Mouse (Mus musculus): ENCODE data around the gene Tpm1. TPM values are rescaled to one million over a fixed set of nuclear protein-coding genes. Genes with fewer than 3 reads are reported as not detected.

Tpm1 gene
- polyA plus RNA-seq, 1 experiment from 2014 or later = 1,114 TPM

- peak overlapping the region; percentile 88 for H3K4me2 ChIP-seq (ENCODE audit: low read depth, low read length)
- peaks cover 59% of the 10 kb centered on the region for H3K4me1 ChIP-seq (ENCODE audit: control insufficient read depth, insufficient read depth, low read length)
- peak overlapping the region; percentile 95 for H3K9ac ChIP-seq (ENCODE audit: low read depth, low read length)
- ATAC-seq = no peak
- H3K9me3 ChIP-seq (ENCODE audit: control insufficient read depth, low read length) = no peaks in the 10 kb centered on the region
- WGBS = 17% methylated on average over 6 of the region's 6 CpGs
- no peaks in the 10 kb centered on the region for H3K27me3 ChIP-seq (replicated peaks; ENCODE audit: control insufficient read depth, insufficient read depth, low read length)
- peak overlapping the region; percentile 96 for H3K27ac ChIP-seq (ENCODE audit: low read length)
- no peaks in the 10 kb centered on the region for H3K36me3 ChIP-seq (ENCODE audit: control insufficient read depth, insufficient read depth, low read length)
- peak overlapping the region; percentile 82 for H3K4me3 ChIP-seq (ENCODE audit: low read length)
Observed at GRCm38 (mm10) chr9:67042813-67043207, 6.4 kb downstream of the Tpm1 start.

DNA sequence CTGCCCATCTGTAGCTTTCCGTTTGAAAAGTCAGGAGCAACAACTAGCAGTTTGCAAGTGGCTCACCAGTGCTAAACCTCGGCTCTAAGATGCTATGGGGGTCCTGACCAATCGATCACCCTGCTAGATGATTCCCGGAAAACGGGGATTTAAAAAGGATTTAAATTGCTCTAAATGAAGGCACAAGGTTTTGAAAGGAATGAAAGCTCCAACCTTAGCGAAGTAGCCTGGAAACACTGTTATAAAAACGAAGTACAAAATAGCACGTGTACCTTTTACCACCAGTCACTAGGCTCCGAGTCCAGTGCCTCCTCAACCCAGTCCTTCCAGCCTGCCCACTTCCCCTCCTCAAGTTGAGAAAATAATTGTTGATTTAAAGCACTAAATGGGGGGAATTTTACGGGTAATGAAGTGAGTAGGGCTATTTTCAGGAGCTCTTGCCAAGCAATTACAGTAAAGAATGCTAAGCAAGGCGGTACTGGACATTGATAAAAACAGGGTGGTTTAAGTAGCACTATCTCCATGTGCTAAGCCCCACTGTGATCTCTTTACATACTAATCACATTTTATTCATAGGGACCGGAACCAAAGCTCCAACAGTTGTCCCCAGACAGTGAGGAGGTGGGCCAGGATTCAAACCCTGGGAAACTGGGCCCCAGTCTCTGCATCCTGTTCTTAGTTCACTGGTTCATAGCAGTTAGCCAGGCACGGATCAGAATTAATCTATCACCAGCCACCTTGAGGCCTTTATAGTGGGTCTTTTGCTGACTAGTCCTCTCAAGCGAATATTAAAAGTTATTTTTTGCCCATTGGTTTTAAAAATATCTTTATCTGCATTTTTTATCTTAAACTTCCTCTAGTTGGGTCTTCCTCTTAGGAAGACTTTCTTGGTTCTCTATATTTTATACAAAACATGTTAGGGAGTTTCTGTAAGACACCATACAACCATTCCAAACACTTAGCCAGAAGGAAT lies 7.1 kb downstream of the Tpm1 start:
- Histone ChIP-seq H3K4me1 (ENCODE audit: control insufficient read depth, insufficient read depth, low read length) (peaks cover 60% of the 10 kb centered on the region), H3K9ac (ENCODE audit: low read depth, low read length) (peak overlapping the region; percentile 70), H3K4me3 (ENCODE audit: low read length) (peak overlapping the region; percentile 82), H3K36me3 (ENCODE audit: control insufficient read depth, insufficient read depth, low read length) (0 out of 2 replicates have a peak, but pooled peaks cover 3% of the 10 kb centered on the region), H3K27ac (ENCODE audit: low read length) (peak overlapping the region; percentile 96), H3K9me3 (ENCODE audit: control insufficient read depth, low read length) (no peaks in the 10 kb centered on the region), H3K27me3 (replicated peaks; ENCODE audit: control insufficient read depth, insufficient read depth, low read length) (no peaks in the 10 kb centered on the region), H3K4me2 (ENCODE audit: low read depth, low read length) (peak overlapping the region; percentile 88)
- 28% methylated on average over 14 of the region's 14 CpGs for WGBS
- no peak for ATAC-seq

DNA sequence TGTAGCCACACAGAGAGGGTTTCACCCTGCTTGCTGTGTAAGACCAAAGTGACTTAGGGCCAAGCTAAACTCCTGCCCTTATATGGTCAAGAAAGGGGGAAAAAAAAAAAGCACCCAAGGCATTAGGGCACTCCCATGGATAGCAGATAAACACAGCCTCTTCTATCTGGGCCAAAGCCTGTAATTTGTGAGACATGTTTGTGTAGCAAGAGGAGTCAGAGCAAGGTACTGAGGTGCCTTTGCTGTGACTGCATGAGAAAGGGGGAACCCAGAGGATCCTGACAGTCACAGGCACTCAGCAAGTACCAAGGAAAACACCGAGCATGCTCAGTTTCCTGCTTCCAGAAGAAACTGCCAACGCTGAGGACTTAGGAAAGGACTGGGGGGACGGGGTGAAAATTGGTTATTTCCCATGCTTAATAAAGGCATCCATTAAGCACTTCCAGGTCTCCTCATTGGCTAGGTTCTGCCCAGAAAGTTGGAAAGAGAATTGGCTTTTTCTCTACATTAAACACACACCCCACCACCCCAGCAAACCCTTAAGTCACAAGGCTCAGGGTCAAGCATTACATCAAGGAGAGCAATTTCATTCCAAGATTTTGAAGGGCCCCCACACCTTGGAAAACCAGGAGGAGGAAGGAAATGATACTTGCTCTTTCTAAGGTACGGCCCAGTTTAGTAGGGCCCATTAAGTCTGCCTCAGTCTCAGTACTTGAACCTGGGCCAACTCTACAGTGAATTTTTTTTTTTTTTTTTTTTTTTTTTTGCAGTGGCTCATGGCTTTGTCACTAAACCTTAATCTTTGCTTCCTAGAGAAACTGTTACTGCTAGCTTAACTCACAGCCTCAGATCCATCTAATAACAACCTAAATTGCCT lies 8.0 kb downstream of the Tpm1 start:
- Histone ChIP-seq H3K36me3 (ENCODE audit: control insufficient read depth, insufficient read depth, low read length) (peaks cover 4% of the 10 kb centered on the region), H3K9ac (ENCODE audit: low read depth, low read length) (peak overlapping the region; percentile 70), H3K4me2 (ENCODE audit: low read depth, low read length) (peak overlapping the region; percentile 88), H3K4me1 (ENCODE audit: control insufficient read depth, insufficient read depth, low read length) (peaks cover 56% of the 10 kb centered on the region), H3K27ac (ENCODE audit: low read length) (peak overlapping the region; percentile 96), H3K27me3 (replicated peaks; ENCODE audit: control insufficient read depth, insufficient read depth, low read length) (no peaks in the 10 kb centered on the region), H3K4me3 (ENCODE audit: low read length) (peak overlapping the region; percentile 82), H3K9me3 (ENCODE audit: control insufficient read depth, low read length) (no peaks in the 10 kb centered on the region)
- 20% methylated on average over 4 of the region's 4 CpGs for WGBS
- peak; percentile 54 for ATAC-seq

DNA sequence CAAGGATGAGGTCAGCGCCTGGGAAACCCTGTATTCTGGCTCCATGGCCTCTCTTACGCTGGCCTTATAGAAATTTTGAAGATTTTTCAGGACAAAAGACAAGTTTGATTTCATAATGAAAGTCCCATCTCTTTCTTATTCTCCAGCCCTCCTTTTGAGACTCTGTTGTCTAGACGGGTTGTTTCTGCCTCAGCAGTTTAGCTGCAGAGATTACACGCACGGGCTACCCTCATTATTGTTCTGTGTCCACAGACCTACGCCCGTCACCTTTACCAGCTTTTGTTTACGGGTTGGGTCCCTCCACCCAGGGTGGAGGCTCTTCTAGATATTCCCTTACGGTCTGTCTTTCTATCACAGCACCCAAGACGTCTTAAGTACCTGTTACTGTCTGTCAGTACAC lies 9.3 kb downstream of the Tpm1 start:
- peak overlapping the region; percentile 82 for H3K4me3 ChIP-seq (ENCODE audit: low read length)
- peak overlapping the region; percentile 41 for H3K9ac ChIP-seq (ENCODE audit: low read depth, low read length)
- peaks cover 17% of the 10 kb centered on the region for H3K36me3 ChIP-seq (ENCODE audit: control insufficient read depth, insufficient read depth, low read length)
- H3K9me3 ChIP-seq (ENCODE audit: control insufficient read depth, low read length) = peaks cover 5% of the 10 kb centered on the region; the same call in 1 of the 2 replicates
- 55% methylated on average over 10 of the region's 10 CpGs for WGBS
- H3K27ac ChIP-seq (ENCODE audit: low read length) = peak overlapping the region; percentile 96
- H3K4me2 ChIP-seq (ENCODE audit: low read depth, low read length) = peak overlapping the region; percentile 88
- no peaks in the 10 kb centered on the region for H3K27me3 ChIP-seq (replicated peaks; ENCODE audit: control insufficient read depth, insufficient read depth, low read length)
- no peak for ATAC-seq
- H3K4me1 ChIP-seq (ENCODE audit: control insufficient read depth, insufficient read depth, low read length) = peaks cover 47% of the 10 kb centered on the region

DNA sequence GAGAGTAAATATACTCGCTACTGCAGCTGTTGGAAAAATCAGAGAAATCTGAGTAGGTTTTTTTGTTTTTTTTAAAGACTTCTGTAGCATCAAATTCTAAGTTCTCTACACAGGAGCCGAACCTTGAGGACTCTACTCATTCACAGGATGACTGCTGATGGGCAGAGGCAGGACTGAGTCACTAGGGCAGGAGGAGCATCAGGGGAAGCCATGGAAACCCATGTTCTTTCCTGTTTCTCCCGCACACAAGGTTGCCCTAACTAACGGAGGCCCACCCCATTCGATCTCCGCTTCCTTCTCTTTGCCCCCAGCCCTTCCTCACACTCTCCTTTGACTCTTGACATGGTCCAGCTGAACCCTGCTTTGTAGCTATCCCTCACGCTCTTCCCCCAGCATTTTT lies 10.5 kb downstream of the Tpm1 start:
- no peak overlapping the region for H3K4me2 ChIP-seq (ENCODE audit: low read depth, low read length)
- peaks cover 25% of the 10 kb centered on the region for H3K36me3 ChIP-seq (ENCODE audit: control insufficient read depth, insufficient read depth, low read length)
- ATAC-seq = no peak
- peaks cover 6% of the 10 kb centered on the region; the same call in 1 of the 2 replicates for H3K9me3 ChIP-seq (ENCODE audit: control insufficient read depth, low read length)
- WGBS = 85% methylated on average over 7 of the region's 7 CpGs
- no peak overlapping the region for H3K4me3 ChIP-seq (ENCODE audit: low read length)
- H3K27me3 ChIP-seq (replicated peaks; ENCODE audit: control insufficient read depth, insufficient read depth, low read length) = no peaks in the 10 kb centered on the region
- peak overlapping the region; percentile 50 for H3K27ac ChIP-seq (ENCODE audit: low read length)
- H3K4me1 ChIP-seq (ENCODE audit: control insufficient read depth, insufficient read depth, low read length) = peaks cover 47% of the 10 kb centered on the region
- H3K9ac ChIP-seq (ENCODE audit: low read depth, low read length) = peak overlapping the region; percentile 16; the same call in 1 of the 2 replicates

DNA sequence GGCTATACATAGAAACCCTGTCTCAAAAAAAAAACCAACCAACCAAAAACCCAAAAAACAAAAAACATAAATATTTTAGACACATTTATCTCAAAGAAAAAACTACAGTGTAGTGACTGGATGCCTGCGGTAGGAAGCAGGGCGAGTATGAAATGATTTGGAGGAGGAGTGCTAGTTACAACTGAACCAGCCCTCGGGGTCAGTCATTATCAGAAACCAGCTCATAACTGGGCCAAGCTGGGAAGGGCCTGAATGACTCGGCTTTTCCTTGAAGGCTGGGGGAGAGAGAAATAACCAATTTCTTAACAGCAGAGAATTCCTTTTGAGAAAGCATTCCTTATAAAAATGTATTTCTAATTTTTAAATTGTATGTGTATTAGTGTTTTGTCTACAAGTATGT lies 11.5 kb downstream of the Tpm1 start:
- ATAC-seq = no peak
- Histone ChIP-seq H3K4me1 (ENCODE audit: control insufficient read depth, insufficient read depth, low read length) (peaks cover 47% of the 10 kb centered on the region), H3K9me3 (ENCODE audit: control insufficient read depth, low read length) (peaks cover 6% of the 10 kb centered on the region; the same call in 1 of the 2 replicates), H3K27ac (ENCODE audit: low read length) (no peak overlapping the region), H3K4me3 (ENCODE audit: low read length) (no peak overlapping the region), H3K9ac (ENCODE audit: low read depth, low read length) (no peak overlapping the region), H3K27me3 (replicated peaks; ENCODE audit: control insufficient read depth, insufficient read depth, low read length) (no peaks in the 10 kb centered on the region), H3K36me3 (ENCODE audit: control insufficient read depth, insufficient read depth, low read length) (peaks cover 31% of the 10 kb centered on the region), H3K4me2 (ENCODE audit: low read depth, low read length) (no peak overlapping the region)
- WGBS = 84% methylated on average over 4 of the region's 4 CpGs

DNA sequence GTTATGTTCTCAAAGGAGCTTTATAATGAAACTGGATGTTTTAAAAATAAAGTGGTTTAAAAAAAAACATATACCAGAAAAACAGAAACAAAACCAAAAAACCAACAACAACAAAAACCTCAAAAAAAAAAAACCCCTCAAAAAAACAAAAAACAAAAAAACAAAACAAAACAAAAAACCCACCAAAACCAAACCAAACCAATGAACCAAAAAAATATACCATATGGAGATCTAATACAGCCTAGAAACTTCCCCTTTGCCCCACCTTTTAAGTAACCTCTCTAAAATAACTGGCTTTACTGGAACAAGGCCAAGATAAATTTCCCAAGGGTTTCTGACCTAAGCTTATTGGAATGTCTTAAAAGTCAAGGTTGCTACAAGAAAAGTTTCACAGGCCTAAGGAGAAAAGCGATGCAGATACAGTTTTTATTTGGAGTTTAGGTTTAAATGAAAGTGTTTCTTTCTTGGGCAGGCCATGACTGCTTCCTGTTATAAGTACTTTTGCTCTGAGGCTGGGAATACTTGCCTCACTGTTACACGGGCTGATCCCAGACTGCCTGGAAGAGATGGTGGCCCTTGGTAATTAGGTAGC lies 12.6 kb downstream of the Tpm1 start:
- Histone ChIP-seq H3K9me3 (ENCODE audit: control insufficient read depth, low read length) (peaks cover 6% of the 10 kb centered on the region; the same call in 1 of the 2 replicates), H3K4me3 (ENCODE audit: low read length) (no peak overlapping the region), H3K27ac (ENCODE audit: low read length) (0 out of 2 replicates have a peak overlapping the region, but pooled peaks have one; percentile 34), H3K27me3 (replicated peaks; ENCODE audit: control insufficient read depth, insufficient read depth, low read length) (no peaks in the 10 kb centered on the region), H3K9ac (ENCODE audit: low read depth, low read length) (no peak overlapping the region), H3K4me1 (ENCODE audit: control insufficient read depth, insufficient read depth, low read length) (peaks cover 40% of the 10 kb centered on the region), H3K36me3 (ENCODE audit: control insufficient read depth, insufficient read depth, low read length) (peaks cover 38% of the 10 kb centered on the region), H3K4me2 (ENCODE audit: low read depth, low read length) (no peak overlapping the region)
- WGBS = 49% methylated on average over 2 of the region's 2 CpGs
- ATAC-seq = no peak

DNA sequence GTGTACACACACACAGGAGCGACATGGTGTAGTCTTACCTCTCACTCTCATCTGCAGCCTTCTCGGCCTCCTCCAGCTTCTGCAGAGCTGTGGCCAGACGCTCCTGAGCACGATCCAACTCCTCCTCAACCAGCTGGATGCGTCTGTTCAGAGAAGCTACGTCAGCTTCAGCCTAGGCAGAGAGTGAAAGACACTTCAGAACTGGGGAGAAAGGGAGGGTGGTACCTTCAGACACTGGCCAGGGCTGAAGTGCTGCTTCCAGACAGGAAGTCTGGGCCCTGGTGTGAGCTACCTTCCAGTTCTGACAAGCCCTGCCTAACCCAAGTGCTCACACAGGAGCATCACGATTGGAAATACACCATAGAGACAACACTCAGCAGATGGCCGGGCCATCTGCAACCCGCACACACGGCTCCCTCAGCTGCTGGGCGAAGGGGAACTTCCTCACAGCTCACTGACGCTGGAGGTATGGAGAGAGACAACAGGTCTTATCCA lies 13.2 kb downstream of the Tpm1 start:
- H3K4me2 ChIP-seq (ENCODE audit: low read depth, low read length) = no peak overlapping the region
- H3K4me3 ChIP-seq (ENCODE audit: low read length) = no peak overlapping the region
- H3K9ac ChIP-seq (ENCODE audit: low read depth, low read length) = no peak overlapping the region
- H3K9me3 ChIP-seq (ENCODE audit: control insufficient read depth, low read length) = peaks cover 6% of the 10 kb centered on the region; the same call in 1 of the 2 replicates
- peaks cover 38% of the 10 kb centered on the region for H3K36me3 ChIP-seq (ENCODE audit: control insufficient read depth, insufficient read depth, low read length)
- 83% methylated on average over 12 of the region's 12 CpGs for WGBS
- H3K27ac ChIP-seq (ENCODE audit: low read length) = peak overlapping the region; percentile 34; the same call in 1 of the 2 replicates
- H3K27me3 ChIP-seq (replicated peaks; ENCODE audit: control insufficient read depth, insufficient read depth, low read length) = no peaks in the 10 kb centered on the region
- ATAC-seq = no peak
- H3K4me1 ChIP-seq (ENCODE audit: control insufficient read depth, insufficient read depth, low read length) = peaks cover 34% of the 10 kb centered on the region
